Mouse (Mus musculus) adrenal gland, postnatal 14 days (tissue): ENCODE data around the gene Ugt1a5. TPM values are rescaled to one million over a fixed set of nuclear protein-coding genes. Genes with fewer than 3 reads are reported as not detected.
A peak's percentile ranks its signal among the peaks of the same experiment; 100 is the strongest.

Experiments used
- DNase-seq: peaks from one replicate; pipeline ENCODE4 v3.0.0; 2021; ENCODE audit warnings: mixed read lengths
- total RNA-seq: library from RNA; stranded (reverse); gene quantifications from 2 replicates; pipeline ENCODE4 v1.2.3, GENCODE M21; 2021

Ugt1a5 gene
- total RNA-seq, 1 experiment from 2014 or later: 0.37 TPM

- peak; percentile 59 for DNase-seq
These were observed 74.3 kb downstream of the Ugt1a5 start for GRCm38 (mm10) chr1:88240072-88240471.

- no peak for DNase-seq
These were observed 74.8 kb downstream of the Ugt1a5 start for GRCm38 (mm10) chr1:88240579-88240978.

GRCm38 (mm10) chr1:88243861-88244260 is 78.0 kb downstream of the Ugt1a5 start:
- DNase-seq: no peak

- no peak for DNase-seq
These were observed 80.1 kb downstream of the Ugt1a5 start for GRCm38 (mm10) chr1:88245881-88246280.

GRCm38 (mm10) chr1:88246386-88246785 is 80.6 kb downstream of the Ugt1a5 start:
- no peak for DNase-seq

- no peak for DNase-seq
These were observed 81.8 kb downstream of the Ugt1a5 start for GRCm38 (mm10) chr1:88247660-88248059.

- DNase-seq: no peak
These were observed 82.8 kb downstream of the Ugt1a5 start for GRCm38 (mm10) chr1:88248658-88249057.

GRCm38 (mm10) chr1:88249596-88249995 is 83.8 kb downstream of the Ugt1a5 start:
- DNase-seq: no peak

GRCm38 (mm10) chr1:88250023-88250422 is 84.2 kb downstream of the Ugt1a5 start:
- no peak for DNase-seq

GRCm38 (mm10) chr1:88253106-88253505 is 87.3 kb downstream of the Ugt1a5 start:
- DNase-seq: no peak

- DNase-seq: no peak
These were observed 87.7 kb downstream of the Ugt1a5 start for GRCm38 (mm10) chr1:88253540-88253939.

- DNase-seq: no peak
These were observed 89.1 kb downstream of the Ugt1a5 start for GRCm38 (mm10) chr1:88254793-88255465.

GRCm38 (mm10) chr1:88255466-88255857 is 89.7 kb downstream of the Ugt1a5 start:
- no peak for DNase-seq

- no peak for DNase-seq
These were observed 90.4 kb downstream of the Ugt1a5 start for GRCm38 (mm10) chr1:88255989-88256754.

- DNase-seq: no peak
These were observed 91.3 kb downstream of the Ugt1a5 start for GRCm38 (mm10) chr1:88256886-88257663.

- no peak for DNase-seq
These were observed 91.9 kb downstream of the Ugt1a5 start for GRCm38 (mm10) chr1:88257681-88258080.

GRCm38 (mm10) chr1:88258361-88258760 is 92.5 kb downstream of the Ugt1a5 start:
- DNase-seq: no peak

- peak; percentile 64 for DNase-seq
These were observed 93.2 kb downstream of the Ugt1a5 start for GRCm38 (mm10) chr1:88258881-88259642.

GRCm38 (mm10) chr1:88259643-88260024 is 93.8 kb downstream of the Ugt1a5 start:
- no peak for DNase-seq

GRCm38 (mm10) chr1:88260114-88260513 is 94.3 kb downstream of the Ugt1a5 start:
- DNase-seq: peak; percentile 69

- no peak for DNase-seq
These were observed 95.0 kb downstream of the Ugt1a5 start for GRCm38 (mm10) chr1:88260604-88261377.
